Mouse (Mus musculus) 3134 (cell line): ENCODE results near the gene Nop53.
A peak's percentile ranks its signal among the peaks of the same experiment; 100 is the strongest.

Experiments
- DNase-seq: peaks from one replicate; pipeline ENCODE4 v3.0.0-alpha.2; 2011; ENCODE audit warnings: low spot score; ENCODE audit not compliant: insufficient read length; ENCODE audit errors: extremely low read depth

The Nop53 gene

DNA sequence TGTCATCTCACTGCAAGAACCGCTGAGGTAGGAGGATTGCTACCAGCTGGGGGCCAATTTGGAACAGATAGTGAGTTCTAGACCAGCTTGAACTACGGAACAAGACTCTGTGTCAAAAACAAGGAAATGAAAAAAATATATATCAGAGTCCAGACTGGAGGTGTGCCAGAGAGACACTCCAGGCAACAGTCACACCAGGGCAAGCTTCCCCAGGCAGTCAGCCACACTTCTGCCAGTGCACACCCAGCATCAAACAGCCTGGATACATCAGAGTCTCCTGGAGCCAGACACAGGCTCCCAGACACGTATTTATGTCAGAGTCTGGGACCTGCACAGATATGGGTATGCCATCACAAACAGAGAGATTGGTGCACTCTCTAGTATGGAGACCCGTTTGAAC, 15.4 kb upstream of the Nop53 start:
- no peak for DNase-seq

DNA sequence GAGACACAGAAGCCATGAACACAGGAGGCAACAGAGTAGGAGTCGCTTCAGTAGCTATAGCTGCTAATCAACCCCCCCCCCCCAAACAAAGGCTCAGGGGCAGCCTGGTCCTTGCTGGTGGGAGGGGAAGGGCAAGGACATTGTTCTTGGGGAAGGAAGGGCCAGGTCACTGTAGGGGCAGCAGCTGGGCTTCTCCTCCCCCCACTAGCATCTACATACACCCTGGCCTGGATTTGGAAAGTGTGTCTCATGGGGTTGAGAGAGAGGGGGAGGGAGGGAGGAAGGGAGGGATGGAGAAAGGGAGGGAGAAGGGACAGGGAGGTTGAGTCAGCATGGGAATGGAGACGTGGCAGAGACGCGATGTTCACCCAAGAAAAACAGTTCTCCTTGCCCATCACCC, 14.8 kb upstream of the Nop53 start:
- peak; percentile 77 for DNase-seq

DNA sequence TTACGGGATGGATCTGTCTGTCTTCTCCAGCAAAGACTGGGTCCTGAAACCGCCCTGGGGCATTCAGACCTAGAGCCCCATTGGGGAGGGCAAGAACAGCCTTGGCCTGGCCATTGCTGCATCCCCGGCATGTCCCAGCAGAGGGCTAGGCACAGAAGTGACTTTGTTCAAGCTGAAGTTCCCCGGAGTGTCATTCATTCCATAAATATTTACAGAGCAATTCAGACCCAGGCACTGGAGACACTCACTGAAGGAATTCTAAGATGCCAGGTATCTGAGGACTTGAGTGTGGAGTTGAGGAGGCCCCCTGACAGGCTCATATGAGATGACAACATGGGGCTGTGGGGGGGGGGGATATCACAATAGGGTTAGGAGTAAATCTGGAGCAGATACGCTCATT, 10.3 kb upstream of the Nop53 start:
- no peak for DNase-seq

DNA sequence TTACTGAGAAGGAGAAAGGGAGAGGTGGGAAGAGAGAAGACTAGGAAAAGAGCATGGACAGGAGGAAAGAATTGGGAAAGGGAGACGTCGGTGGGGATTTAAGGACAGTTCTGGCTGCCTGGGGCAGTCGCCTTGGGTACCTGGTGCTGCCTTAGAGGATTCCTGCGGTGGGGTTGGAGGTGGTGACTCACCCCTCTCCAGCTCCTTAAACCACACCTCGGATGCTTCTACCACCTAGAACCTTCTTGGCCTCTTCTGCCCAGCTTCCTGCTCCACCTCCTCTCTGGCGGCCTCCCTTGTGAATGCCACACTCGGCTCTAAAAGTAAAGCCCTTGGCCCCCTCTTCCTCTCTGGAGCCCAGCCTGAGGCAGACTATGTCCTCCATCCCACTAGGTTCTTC, 9.6 kb upstream of the Nop53 start:
- DNase-seq, result no peak

DNA sequence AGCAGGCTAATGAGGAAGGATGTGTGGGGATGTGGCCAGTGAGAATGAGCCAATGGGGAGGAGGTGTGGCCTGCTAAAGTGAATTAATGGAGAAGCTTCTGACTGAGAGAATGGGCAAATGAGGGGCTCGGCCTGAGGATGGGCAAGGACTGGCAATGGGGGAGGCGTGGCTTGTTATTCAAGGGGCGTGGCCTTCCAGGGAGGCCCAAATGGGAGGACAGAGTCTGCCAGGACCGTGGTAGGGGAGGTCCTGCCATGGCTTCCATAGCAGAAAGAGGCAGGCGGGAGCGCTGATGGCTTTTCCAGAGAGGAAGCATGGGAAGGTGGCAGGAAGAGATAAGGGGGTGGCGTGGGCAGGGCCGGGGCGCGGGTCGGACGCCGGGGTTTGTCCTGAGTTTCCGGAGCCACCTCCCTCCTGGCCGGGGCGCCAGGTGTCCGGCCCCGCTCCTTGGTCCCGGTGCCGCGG, 9.1 kb upstream of the Nop53 start:
- no peak for DNase-seq

DNA sequence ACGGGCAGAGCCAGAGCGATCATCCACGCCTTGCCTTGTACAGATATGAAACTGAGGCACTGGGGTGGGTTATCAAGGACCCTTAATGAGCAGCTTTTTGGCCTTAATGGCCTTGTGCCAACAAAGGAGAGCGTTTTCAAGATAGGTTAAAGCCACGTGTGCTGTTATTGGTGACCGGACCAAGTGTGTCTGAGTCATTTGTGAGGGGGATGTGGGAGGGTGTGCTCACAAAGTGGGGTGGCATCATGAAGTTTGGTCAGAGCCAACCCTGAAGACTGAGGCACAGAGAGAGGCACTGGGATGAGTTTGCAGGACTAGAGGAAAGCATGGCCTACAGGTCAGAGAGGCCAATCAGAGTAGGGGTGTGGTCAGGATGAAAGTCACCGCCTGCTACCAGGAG, 8.6 kb upstream of the Nop53 start:
- DNase-seq, result no peak

DNA sequence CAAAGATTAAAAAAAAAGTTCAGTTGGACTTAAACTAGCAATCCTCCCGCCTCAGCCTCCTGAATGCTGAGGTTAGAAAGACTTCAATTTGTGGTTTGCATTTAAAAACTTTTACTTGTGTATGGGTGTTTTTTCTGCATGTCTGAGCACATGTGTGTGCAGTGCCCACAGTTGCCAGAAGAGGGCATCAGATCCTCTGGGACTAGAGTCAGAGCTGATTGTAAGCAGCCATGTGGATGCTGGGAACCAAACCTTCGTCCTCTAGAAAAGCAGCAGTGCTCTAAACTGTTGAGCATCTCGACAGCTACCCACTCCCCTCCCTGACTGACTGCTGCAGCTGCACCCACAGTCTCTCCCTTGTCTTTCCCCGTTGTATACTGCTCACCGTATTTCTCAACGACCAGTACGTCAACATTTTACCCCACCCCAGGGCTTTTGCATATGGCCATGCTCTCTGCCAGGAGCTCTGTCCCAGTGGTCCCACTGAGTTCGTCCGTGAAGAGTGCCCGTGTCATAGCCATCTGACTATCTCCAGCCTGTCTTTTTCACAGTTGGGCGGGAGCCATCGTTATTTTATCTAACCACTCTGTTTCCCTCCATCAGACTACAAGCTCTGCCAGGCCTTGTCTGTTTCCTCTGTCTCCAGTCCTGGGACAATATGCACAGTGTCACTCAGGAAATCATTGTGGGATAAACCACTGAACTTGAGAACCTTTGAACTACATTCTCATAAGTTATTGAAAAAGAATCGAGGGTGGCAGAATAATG, 7.6 kb upstream of the Nop53 start:
- DNase-seq, result no peak

DNA sequence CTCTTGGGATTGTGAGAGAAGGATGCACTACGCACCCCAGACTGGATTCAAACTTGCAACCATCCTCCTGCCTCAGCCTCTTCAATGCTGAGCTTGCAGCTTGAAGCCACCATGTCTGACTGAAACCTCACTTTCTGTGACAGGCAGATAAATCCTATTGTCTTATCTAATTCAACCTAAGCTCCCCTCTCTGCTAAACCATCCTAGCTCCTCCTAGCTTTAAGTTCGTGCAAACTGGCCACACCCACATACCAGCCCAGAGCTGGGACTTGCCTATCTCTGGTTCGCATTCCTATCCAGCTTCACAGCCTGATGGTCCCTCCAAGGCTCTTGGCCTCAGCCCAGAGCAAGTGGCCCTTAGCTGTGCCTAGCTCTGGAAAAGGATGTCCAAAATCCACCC, 6.5 kb upstream of the Nop53 start:
- no peak for DNase-seq

DNA sequence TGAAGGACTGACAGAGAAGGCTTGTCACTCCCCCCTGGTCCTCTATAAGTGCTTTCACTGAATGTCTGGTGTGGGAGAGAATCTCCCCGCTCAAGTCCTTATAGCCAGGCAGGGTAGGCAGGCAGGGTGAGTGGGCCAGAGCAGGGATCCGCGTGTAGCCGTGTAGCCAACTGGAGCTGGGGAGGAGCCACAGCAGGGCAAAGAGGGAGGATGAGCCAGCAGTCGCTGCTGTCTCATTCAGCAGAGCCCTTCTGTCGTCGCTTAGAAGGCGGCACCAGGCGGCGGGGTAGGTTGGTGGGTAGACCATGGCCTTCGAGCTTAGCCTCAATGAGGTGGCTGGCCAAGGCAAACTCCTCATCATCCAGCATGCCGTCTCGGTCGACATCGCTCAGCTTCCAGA, 4.1 kb upstream of the Nop53 start:
- no peak for DNase-seq

DNA sequence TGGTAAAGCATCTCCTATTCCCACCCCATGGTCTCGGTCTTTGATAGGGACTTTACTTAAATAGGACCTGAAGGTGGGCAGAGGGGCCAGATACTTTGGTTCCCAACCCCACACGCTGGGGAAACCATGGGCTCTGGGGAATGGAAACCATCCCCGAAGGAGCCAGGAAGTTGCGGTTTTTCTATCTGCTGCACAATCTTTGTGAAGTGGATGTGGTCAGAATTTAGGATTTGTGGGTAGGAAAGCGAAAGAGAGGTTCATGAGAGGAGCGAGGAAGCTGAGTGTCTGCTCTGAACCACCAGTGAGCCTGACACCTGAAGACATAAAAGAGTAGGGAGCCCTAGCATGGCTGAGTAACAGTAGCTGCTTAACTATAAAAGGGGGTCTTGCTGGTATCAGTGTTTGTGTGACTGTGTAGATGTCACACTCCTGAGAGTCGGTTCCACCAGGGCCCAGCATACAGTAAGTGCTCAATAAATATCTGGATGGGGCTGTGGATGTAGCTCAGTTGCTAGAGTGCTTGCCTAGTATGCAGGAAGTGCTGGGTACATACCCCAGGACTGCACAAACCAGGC, 3.4 kb upstream of the Nop53 start:
- DNase-seq, result peak; percentile 60

DNA sequence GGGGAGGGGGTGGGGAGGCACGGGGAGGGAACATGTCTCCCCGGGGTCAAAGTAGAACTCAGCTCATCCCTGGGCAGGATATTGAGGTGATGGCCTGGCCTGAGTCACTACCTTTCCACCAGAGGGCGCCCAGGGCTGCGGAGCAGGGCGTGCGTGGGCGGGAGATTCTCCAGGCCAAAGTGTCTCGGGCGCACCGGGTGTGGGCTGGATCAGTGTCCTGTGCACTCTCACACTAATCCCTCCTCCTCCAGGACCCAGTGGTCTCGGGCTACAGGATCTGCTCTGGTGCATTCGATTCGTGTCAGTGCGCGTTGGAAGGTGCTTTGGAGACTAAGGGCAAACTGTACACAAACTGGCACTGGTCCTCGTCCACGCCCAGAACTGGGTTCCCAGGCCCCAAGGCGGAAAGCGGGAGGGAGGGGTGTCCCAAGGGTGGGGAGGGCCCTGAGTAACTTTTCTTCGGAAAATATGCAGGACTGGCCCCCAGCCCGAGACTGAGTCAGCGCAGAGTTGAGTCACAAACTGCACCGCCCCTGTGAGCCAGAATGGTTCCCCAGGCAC, 2.6 kb upstream of the Nop53 start:
- DNase-seq, result peak; percentile 93

DNA sequence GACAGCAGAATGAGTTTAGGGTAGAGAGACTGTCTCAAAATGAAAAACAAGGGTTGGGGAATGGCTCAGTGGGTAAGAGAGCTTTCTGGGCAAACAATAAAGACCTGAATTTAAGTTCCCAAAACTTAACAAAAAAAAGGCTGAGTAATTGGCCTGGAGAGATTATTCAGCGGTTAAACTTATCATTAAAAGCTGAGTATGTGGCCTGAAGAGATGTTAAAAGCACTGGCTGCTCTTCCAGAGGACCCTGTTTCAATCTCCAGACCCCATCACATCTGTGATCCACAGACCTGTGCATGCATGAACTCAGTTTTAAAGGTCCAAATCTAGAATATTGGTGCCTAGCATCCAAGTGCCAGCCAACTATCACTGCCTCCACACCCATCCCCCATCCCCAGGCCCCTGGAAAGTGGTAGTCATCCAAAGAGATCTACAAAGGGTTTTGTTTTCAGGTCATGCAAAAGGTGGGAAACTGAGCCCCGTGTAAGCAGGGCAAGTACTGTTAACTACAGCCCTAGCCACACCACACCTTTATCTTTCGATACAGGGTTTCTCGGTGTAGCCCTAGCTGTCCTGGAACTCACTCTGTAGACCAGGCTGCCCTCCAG, 1.9 kb upstream of the Nop53 start:
- DNase-seq, result no peak

DNA sequence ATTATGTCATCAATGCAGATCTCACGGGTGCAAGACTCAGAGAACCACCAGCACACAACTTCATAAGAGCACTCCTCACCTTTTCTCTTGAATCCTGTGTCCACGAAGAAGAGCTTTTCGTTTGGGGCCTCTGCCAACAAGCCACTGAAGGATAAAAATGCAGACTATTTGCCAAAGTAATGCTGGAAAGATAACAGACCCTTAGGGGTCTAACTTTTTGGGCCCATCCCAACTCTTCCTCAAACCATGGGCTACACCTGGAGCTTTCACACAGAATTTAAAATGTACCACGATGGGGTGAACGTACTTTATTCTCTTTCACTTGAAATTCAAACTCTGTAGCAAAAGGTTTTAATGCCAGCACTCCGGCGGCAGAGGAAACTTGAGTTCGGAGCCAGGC, 663 bp downstream of the Nop53 start:
- DNase-seq, result no peak

DNA sequence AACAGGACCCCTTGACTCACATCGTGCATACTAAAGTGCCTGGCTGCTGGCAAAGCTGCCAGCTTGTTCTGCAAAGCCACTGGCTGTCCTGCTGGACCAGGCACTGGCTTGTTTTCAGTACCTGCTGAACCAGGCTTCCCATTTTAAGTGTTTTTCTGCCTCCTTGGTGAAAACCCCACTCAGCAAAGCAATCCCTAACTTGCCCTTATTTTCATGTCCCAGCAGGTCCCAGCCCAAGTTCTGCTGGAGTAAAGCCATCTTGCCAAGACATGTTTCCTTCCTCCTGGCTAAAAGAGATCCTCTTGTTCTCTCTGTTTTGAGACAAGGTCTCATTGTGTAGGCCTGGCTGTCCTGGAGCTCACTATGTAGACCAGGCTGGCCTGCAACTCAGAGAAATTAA, 1.6 kb downstream of the Nop53 start:
- DNase-seq, result no peak

DNA sequence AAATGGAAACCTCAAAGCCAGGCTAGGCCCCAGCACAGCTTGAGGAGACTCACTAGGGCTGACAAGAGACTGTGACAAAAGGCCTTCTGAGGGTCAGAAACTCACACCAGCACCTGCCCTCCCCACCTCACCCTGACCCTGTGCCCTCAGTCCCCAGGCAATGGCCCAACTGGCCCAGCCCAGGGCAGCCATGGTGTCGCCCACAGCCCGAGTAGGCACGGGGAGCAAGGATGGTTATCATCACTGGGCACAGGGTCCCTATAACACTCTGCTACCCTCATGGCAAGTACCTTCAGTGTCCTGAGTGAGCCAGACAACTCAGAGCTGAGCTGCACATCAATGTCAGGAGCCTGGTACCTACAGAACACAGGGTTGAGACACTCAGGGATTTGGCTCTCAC, 7.3 kb downstream of the Nop53 start:
- no peak for DNase-seq

DNA sequence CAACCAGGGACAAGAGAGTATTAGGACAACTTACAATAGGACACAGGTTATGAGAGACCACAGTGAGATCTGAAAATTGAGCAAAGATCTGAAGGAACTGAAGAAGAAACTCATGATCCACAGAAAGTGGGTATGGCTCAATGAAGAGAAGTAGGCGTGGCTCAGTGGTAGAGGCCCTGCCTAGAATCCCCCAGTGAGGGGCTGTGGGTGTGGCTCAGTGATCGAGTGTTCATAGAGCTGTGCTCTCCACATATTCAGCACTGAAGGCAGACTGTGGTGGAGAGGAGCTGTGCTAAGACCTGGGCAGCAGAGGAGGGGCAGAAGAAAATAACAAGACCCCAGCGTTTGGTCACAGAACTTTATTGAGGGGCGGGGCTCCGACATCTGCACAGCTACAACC, 8.4 kb downstream of the Nop53 start:
- DNase-seq, result no peak

DNA sequence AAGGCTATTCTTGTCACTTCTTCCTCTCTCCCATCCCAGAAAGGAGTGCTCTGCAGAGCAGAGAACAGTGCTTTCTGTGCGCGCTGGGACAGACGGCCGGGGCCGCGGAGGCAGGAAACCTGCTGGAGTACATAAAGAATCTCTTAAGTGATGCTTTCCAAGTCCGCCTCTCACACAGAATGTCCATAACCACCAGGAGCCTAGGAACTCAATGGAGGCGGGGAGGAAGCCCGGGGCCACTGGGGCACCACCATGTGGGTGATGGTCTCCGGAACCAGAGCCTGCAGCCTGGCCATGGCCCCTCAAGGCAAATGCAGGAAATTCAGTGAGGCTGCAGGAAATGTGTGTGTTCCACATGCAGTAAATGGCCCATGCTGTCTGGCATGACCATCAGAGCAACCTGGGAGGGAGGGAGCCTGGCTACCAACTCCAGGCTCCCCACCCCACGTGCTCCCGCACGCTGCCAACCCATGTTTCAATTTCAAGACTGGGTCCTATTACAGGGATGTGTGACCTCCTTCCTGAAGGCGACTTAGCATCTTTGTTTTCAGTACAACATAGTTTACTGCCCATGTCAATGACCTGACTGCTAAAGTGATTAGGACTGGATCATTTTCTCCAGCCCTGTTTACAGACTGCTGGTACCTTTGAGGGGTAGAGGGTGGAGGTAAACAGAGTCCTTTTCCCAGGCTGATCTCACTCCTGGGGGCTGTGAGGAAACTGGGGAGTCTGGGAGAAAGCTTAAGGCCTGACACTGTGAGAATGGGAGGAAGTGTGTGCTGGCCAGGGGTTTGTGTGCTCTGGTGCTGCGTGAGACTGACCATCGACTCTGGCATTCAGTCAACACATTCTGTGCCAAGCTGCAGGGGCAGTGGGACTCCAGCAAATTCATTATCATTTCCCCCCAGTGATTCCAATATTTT, 12.2 kb downstream of the Nop53 start:
- DNase-seq, result no peak

DNA sequence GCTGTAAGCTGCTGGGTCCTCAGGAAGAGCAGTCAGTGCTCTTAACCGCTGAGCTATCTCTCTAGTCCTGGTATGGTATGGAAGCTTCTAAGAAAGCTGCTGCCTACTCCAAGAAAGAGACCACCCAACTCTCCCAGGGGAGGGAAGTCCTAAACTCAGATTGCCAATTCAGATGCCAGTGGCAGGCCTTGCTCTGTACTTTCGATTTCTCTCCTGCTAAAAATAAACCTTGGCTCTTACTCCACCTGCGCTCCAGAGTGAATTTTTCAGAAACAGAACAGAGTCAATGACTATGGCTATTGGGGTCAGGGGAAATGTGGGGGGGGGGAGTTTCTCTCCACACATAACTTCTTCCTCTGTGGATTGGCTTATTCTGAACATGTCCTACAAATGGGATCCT, 14.2 kb downstream of the Nop53 start:
- DNase-seq, result no peak

DNA sequence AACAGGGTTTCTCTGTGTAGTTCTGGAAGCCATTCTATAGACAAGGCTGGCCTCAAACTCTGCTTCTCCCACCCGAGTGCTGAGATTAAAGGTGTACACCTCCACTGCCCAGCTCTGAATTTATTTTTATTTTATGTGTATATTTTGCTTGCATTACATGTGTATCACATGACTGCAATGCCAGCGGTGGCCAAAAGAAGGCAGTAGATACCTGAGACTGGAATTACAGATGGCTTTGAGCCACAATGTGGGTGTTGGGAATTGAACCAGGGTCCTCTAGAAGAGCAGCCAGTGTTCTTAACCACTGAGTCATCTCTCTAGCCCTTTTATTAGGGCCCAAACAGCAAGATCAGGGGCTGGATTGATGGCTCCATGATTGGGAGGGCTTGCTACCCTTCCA, 15.3 kb downstream of the Nop53 start:
- DNase-seq, result no peak

DNA sequence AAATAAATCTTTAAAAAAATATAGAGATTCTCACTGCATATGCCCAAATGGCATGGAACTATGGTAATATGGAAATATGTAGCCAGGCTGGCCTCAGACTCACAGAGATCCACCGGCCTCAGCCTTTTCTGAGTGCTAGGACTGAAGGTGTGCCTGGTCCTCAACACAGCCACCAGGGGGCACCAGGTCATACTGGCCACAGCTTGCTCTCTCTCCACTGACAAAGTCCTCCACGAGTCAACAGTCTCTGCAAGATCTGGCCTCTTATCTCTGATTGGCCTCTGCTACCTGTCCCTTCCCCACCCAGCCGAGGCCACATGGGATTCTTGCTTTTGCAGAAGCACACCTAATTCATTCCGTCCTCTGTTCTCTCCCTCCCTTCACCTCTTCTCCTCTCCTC, 16.0 kb downstream of the Nop53 start:
- no peak for DNase-seq

DNA sequence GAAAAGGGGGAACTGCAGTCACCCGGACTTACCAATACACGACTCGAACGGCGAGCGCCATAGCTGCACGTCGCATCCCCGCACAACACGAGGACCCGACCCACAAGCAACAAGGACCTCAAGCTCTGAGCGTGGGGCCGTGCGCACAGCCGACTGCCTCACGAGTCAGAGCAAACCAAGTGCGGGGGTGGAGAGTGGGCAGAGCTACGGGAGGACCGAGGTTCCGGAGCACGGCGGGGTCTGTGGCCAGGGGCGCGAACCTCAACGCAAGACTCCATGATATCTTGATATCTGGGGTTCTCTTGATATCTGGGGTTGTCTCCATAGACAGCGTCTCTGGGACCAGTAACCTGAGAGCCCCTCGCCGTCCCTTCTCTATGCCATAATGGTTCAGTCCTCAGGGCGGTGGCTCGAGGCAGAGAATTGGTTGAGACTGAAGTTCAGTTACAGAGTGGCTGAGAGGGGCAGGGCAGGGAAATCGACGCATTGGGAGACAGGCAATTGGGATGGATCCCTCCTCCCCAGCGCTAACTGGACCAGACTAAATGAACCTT, 23.6 kb downstream of the Nop53 start, which contains the start of gene Selenow:
Selenow (minus strand) TSS at position 183 of the 554 bp plus-strand sequence.
- peak; percentile 93 for DNase-seq
